Comparison of ENCODE assay signal across 12 mouse cellular contexts in genomic region chr2:135140576-135140975, GRCm38 (mm10).
DNase-seq lines count a peak whose midpoint lies in the region; ATAC-seq and TF ChIP-seq lines count a peak whose summit lies in the region.
"Had no signal": no experiment of that assay in that cellular context is flagged by ENCODE, and none has a peak within 500 bp of the region (broad histone marks: within the 10 kb centered on the region; RNA-seq: fewer than 3 reads in every experiment).

No protein-coding gene starts in this region.

- peaks cover 2% of the 10 kb centered on the region; the same call in 1 of the 2 replicates for H3K4me1 ChIP-seq in heart, embryonic 15.5 days (replicated peaks)
- peaks cover 12% of the 10 kb centered on the region for H3K4me1 ChIP-seq in hindbrain, embryonic 13.5 days (replicated peaks)
- peaks cover 8% of the 10 kb centered on the region for H3K4me1 ChIP-seq in midbrain, embryonic 16.5 days (ENCODE audit: control insufficient read depth, insufficient read depth, low read length)
- no peaks in the 10 kb centered on the region for H3K4me1 ChIP-seq in liver, embryonic 11.5 days (replicated peaks; ENCODE audit: control insufficient read depth, insufficient read depth, low read length)
- H3K4me1 ChIP-seq in lung, postnatal 0 days (ENCODE audit: insufficient read depth, low read depth, low read length): no peaks in the 10 kb centered on the region

- no peak overlapping the region for H3K9ac ChIP-seq in heart, embryonic 15.5 days
- no peak overlapping the region for H3K9ac ChIP-seq in hindbrain, embryonic 13.5 days
- no peak overlapping the region for H3K9ac ChIP-seq in midbrain, embryonic 16.5 days (ENCODE audit: low read depth, low read length)
- H3K9ac ChIP-seq in liver, embryonic 11.5 days (ENCODE audit: low read depth, low read length): no peak overlapping the region
- no peak overlapping the region for H3K9ac ChIP-seq in lung, postnatal 0 days (replicated peaks; ENCODE audit: low read depth)
- H3K9ac ChIP-seq: lung, embryonic 15.5 days had no signal

- ATAC-seq in heart, embryonic 15.5 days (replicated peaks; ENCODE audit: insufficient number of reproducible peaks, insufficient read depth, low FRiP score, low read depth): no peak
- ATAC-seq in hindbrain, embryonic 13.5 days (ENCODE audit: low FRiP score): 0 out of 2 replicates have a peak, but pooled peaks have one; percentile 5
- no peak for ATAC-seq in midbrain, embryonic 16.5 days
- ATAC-seq in liver, embryonic 11.5 days (replicated peaks; ENCODE audit: low FRiP score): no peak
- ATAC-seq in lung, postnatal 0 days: no peak
- ATAC-seq: inflammation-experienced regulatory T-cells, adult 6 months had no signal

- no peaks in the 10 kb centered on the region for H3K27me3 ChIP-seq in heart, embryonic 15.5 days
- H3K27me3 ChIP-seq in hindbrain, embryonic 13.5 days: no peaks in the 10 kb centered on the region
- no peaks in the 10 kb centered on the region for H3K27me3 ChIP-seq in midbrain, embryonic 16.5 days (ENCODE audit: control insufficient read depth, insufficient read depth, low read depth, low read length)
- no peaks in the 10 kb centered on the region for H3K27me3 ChIP-seq in liver, embryonic 11.5 days (replicated peaks; ENCODE audit: control insufficient read depth, insufficient read depth, low read length)
- H3K27me3 ChIP-seq in lung, postnatal 0 days (replicated peaks; ENCODE audit: insufficient read depth, low read length): no peaks in the 10 kb centered on the region
- H3K27me3 ChIP-seq: CH12.LX; lung, embryonic 15.5 days had no signal

- H3K27ac ChIP-seq in heart, embryonic 15.5 days: no peak overlapping the region
- no peak overlapping the region for H3K27ac ChIP-seq in hindbrain, embryonic 13.5 days
- no peak overlapping the region for H3K27ac ChIP-seq in midbrain, embryonic 16.5 days (ENCODE audit: low read length)
- no peak overlapping the region for H3K27ac ChIP-seq in liver, embryonic 11.5 days (ENCODE audit: low read depth, low read length)
- no peak overlapping the region for H3K27ac ChIP-seq in lung, postnatal 0 days (ENCODE audit: low read length)
- H3K27ac ChIP-seq: left cerebral cortex, adult 2 months; lung, embryonic 15.5 days had no signal

- 13% methylated on average over 8 of the region's 8 CpGs for WGBS in heart, embryonic 15.5 days
- 4% methylated on average over 8 of the region's 8 CpGs for WGBS in hindbrain, embryonic 13.5 days
- WGBS in midbrain, embryonic 16.5 days: 6% methylated on average over 8 of the region's 8 CpGs
- 25% methylated on average over 8 of the region's 8 CpGs for WGBS in liver, embryonic 11.5 days
- 9% methylated on average over 8 of the region's 8 CpGs for WGBS in lung, postnatal 0 days

- TF ChIP-seq EP300 in lung, postnatal 0 days (IDR thresholded peaks at IDR 0.05): no peak

- no peak overlapping the region for H3K4me3 ChIP-seq in heart, embryonic 15.5 days
- no peak overlapping the region for H3K4me3 ChIP-seq in hindbrain, embryonic 13.5 days
- no peak overlapping the region for H3K4me3 ChIP-seq in midbrain, embryonic 16.5 days (ENCODE audit: low read depth, low read length)
- H3K4me3 ChIP-seq in liver, embryonic 11.5 days (ENCODE audit: low read depth, low read length): no peak overlapping the region
- no peak overlapping the region for H3K4me3 ChIP-seq in lung, postnatal 0 days (ENCODE audit: low read depth, low read length)
- H3K4me3 ChIP-seq: left cerebral cortex, adult 2 months; lung, embryonic 15.5 days had no signal

- H3K4me2 ChIP-seq in heart, embryonic 15.5 days: peak overlapping the region; percentile 15; the same call in 1 of the 2 replicates
- peak overlapping the region; percentile 27 for H3K4me2 ChIP-seq in hindbrain, embryonic 13.5 days
- 0 out of 2 replicates have a peak overlapping the region, but pooled peaks have one; percentile 3 for H3K4me2 ChIP-seq in midbrain, embryonic 16.5 days (ENCODE audit: low read length)
- no peak overlapping the region for H3K4me2 ChIP-seq in liver, embryonic 11.5 days
- no peak overlapping the region for H3K4me2 ChIP-seq in lung, postnatal 0 days (replicated peaks; ENCODE audit: low read depth, low read length)
- H3K4me2 ChIP-seq: lung, embryonic 15.5 days had no signal

- DNase-seq in heart, adult 18-20 months: no peak
- peak; percentile 24 for DNase-seq in embryo, embryonic 11.5 days (ENCODE audit: low read depth, low spot score)
- no peak for DNase-seq in liver, embryonic 11.5 days (ENCODE audit: low spot score)
- DNase-seq in lung, postnatal 0 days (ENCODE audit: low spot score): no peak
- DNase-seq: cerebellum, postnatal 10 days had no signal

- H3K36me3 ChIP-seq in heart, embryonic 15.5 days: no peaks in the 10 kb centered on the region
- H3K36me3 ChIP-seq in hindbrain, embryonic 13.5 days: no peaks in the 10 kb centered on the region
- no peaks in the 10 kb centered on the region for H3K36me3 ChIP-seq in midbrain, embryonic 16.5 days (ENCODE audit: control insufficient read depth, insufficient read depth, low read length)
- H3K36me3 ChIP-seq in liver, embryonic 11.5 days (ENCODE audit: control insufficient read depth, insufficient read depth, low read length): no peaks in the 10 kb centered on the region
- no peaks in the 10 kb centered on the region for H3K36me3 ChIP-seq in lung, postnatal 0 days (ENCODE audit: insufficient read depth, low read length)
- H3K36me3 ChIP-seq: lung, embryonic 15.5 days had no signal

- no peaks in the 10 kb centered on the region for H3K9me3 ChIP-seq in heart, embryonic 15.5 days (replicated peaks)
- H3K9me3 ChIP-seq in hindbrain, embryonic 13.5 days: no peaks in the 10 kb centered on the region
- H3K9me3 ChIP-seq in midbrain, embryonic 16.5 days (replicated peaks; ENCODE audit: control insufficient read depth, low read length, poor library complexity, severe bottlenecking): no peaks in the 10 kb centered on the region
- H3K9me3 ChIP-seq in liver, embryonic 11.5 days (ENCODE audit: control insufficient read depth, low read length): no peaks in the 10 kb centered on the region
- H3K9me3 ChIP-seq in lung, postnatal 0 days (ENCODE audit: low read length): no peaks in the 10 kb centered on the region
- H3K9me3 ChIP-seq: lung, embryonic 15.5 days had no signal

- no peak for TF ChIP-seq CTCF in lung, postnatal 0 days (IDR thresholded peaks at IDR 0.05)

Comparison
In these comparisons a context has a peak if more than half of its experiments do, and no peak if none do; other contexts are left out.
1. H3K4me2 ChIP-seq: peak in heart, embryonic 15.5 days (single experiment), hindbrain, embryonic 13.5 days (single experiment) and midbrain, embryonic 16.5 days (single experiment); none in liver, embryonic 11.5 days (single experiment) and lung, postnatal 0 days (single experiment).